Mouse (Mus musculus) heart, postnatal 0 days (tissue): ENCODE results near the gene Rybp.

Experiments used
- CTCF ChIP-seq: IDR thresholded peaks from 2 replicates; pipeline ENCODE4 v1.5.1; 2016; ENCODE audit warnings: antibody characterized with exemption, control low read depth, low read depth
- EP300 ChIP-seq: IDR thresholded peaks from 2 replicates; pipeline ENCODE4 v1.6.1; 2016; ENCODE audit warnings: antibody characterized with exemption, low read depth

GRCm38 (mm10) chr6:100254671-100255070, 32.6 kb downstream of the Rybp start:
- TF ChIP-seq CTCF (no peak), EP300 (no peak)
